Mouse (Mus musculus) 3134 (cell line): ENCODE results near the gene Tpst1.
A peak's percentile ranks its signal among the peaks of the same experiment; 100 is the strongest.

Experiments
- DNase-seq: peaks from one replicate; pipeline ENCODE4 v3.0.0-alpha.2; 2011; ENCODE audit warnings: low spot score; ENCODE audit not compliant: insufficient read length; ENCODE audit errors: extremely low read depth

Tpst1 gene

GRCm38 (mm10) chr5:130139393-130139792 is 66.3 kb downstream of the Tpst1 start:
- peak; percentile 35 for DNase-seq

- no peak for DNase-seq
Measured at GRCm38 (mm10) chr5:130141138-130141537, 68.0 kb downstream of the Tpst1 start.

GRCm38 (mm10) chr5:130142041-130142440 is 68.9 kb downstream of the Tpst1 start:
- no peak for DNase-seq

DNA sequence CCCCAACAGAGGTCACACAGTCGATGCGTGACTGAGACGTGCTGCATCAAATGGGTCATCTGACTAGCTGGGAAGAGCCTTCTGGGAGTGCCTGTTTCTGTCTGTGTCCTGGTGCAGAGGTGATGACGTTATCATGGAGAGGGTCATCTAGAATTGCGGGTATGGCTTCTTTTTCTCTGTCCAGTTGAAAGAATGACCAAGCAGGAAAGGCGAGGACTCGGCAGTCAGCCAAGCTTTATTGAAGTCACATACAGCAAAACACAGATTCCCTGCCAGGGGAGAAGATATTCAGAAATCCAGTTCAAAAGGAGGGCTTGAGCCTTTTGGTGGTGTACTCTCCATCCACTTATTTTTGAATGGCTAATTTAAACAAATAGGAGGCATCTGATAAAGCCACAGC is 70.0 kb downstream of the Tpst1 start:
- no peak for DNase-seq

GRCm38 (mm10) chr5:130143977-130144333 is 70.8 kb downstream of the Tpst1 start:
- DNase-seq, result no peak

GRCm38 (mm10) chr5:130144334-130145312 is 71.5 kb downstream of the Tpst1 start, which contains the start of gene Kctd7:
Kctd7 (plus strand) TSS chr5:130144861.
- DNase-seq, result peak; percentile 98

- DNase-seq, result peak; percentile 63
Measured at GRCm38 (mm10) chr5:130145961-130146360, 72.8 kb downstream of the Tpst1 start.

GRCm38 (mm10) chr5:130149726-130150310 is 76.7 kb downstream of the Tpst1 start:
- DNase-seq, result no peak

- no peak for DNase-seq
Measured at GRCm38 (mm10) chr5:130154286-130154685, 81.2 kb downstream of the Tpst1 start.

- DNase-seq, result no peak
Measured at GRCm38 (mm10) chr5:130158545-130158944, 85.4 kb downstream of the Tpst1 start.

- peak; percentile 29 for DNase-seq
Measured at GRCm38 (mm10) chr5:130159761-130160201, 86.7 kb downstream of the Tpst1 start.

DNA sequence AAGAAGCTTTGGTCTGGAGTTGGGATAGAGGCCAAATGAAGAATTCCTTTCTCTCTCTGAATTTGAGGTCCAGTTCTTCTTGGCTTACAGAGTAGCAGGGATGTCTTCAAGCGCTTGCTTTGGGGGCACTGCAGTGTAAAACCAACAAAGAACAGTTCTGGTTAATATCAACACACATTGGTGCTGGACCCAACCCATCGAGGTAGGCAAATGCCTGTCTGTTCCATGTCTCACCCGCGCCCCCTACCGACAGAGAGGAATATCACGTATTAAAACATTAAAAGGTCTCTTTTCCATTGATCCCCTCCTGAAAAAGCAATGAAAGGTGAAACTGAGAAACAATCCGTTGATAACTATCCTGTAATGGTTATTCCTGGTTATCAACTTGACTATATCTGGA is 90.5 kb downstream of the Tpst1 start:
- peak; percentile 31 for DNase-seq

- no peak for DNase-seq
Measured at GRCm38 (mm10) chr5:130165213-130165612, 92.1 kb downstream of the Tpst1 start.

GRCm38 (mm10) chr5:130169109-130169508 is 96.0 kb downstream of the Tpst1 start:
- DNase-seq, result peak; percentile 60

DNA sequence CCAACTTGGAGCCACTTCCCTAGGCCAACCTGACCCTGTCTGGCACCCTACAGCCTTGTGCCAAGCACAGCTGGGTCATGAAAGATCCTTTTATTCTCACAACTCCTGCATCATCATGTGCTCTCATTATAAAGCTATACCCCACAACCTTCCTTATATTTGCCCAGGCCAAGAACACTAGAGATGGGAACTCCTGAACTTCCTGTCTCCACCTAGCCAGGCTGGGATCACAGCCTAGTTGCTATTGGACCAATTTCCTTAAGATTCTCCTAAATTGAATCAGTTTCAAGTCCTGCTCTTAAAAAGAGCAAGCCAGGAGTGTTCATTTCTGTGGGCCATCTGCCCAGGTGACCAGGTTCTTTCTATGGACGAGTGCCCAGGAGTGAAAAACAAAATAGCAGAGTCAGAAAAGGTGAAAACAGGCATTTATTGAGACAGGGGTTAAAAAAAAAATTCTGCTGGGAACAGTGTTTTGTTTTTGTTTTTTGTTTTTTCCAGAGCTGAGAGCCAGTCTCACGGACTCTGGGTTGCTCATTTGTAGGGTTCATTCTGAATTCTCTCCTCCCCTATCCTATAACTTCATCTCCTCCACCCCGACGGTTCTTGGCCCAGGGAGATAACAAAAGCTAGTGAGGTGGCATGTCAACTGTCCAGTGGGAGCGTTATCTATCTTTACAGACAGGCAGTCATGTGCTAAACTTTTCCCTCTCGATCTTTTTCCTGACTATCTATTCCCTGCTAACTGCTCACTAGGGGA is 97.7 kb downstream of the Tpst1 start:
- no peak for DNase-seq

DNA sequence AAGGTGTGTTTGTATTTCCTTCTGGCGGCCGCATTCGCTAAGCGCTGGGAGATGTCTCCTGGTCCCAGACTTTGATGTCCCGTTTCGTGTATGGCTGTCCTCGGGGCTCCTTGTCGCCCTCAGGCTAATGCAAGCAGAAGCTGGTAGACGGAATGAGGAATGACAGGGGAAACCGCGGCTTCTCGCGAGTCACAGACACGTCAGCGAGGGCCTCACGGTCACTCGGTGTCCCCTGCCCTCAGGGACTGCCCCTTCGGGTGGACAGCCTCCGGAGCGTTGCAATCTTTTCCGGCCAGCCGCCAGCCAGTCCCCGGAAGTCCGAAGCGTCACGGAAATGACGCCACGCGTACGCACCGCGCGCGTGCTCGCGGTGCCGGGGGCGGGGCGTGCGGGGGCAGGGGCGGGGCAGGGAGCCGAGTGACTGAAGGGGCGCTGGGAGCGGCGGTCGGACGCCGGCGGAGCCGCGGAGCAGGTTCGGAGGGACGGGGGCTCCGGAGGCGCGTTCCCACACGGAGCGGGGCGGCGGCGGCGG is 98.4 kb downstream of the Tpst1 start, which contains the start of gene Rabgef1:
Gene Rabgef1 (plus strand): TSS at position 376 of the 532 bp plus-strand sequence.
- DNase-seq, result peak; percentile 94

GRCm38 (mm10) chr5:130171956-130172601 is 99.0 kb downstream of the Tpst1 start:
- DNase-seq, result peak; percentile 75

GRCm38 (mm10) chr5:130173012-130173411 is 99.9 kb downstream of the Tpst1 start:
- no peak for DNase-seq

DNA sequence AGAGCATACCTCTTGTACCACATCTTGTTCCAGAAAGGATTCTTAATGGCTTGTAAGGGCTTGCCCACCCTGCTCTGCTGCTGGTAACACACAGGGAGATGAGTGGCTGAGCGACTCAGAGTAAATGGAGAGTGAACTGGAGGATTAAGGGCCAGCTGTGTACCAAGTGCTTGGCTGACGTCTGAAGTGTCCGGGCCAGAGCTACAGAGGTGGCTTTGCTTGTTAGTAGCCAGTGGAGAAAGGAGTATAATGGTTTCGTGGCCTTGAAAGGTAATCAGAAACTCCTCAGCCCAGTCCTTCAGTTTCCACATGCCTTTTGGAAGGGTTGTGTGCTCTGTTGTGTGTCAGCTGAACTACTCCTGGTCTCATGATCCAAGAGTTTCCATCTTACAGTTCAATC is 104.7 kb downstream of the Tpst1 start:
- DNase-seq, result no peak

GRCm38 (mm10) chr5:130180362-130180761 is 107.2 kb downstream of the Tpst1 start:
- no peak for DNase-seq
